Mouse (Mus musculus) kidney, adult 18-20 months (tissue): ENCODE measurements around the gene Kcnd2.

Source experiments
- DNase-seq: peaks from one replicate; pipeline ENCODE4 v3.0.0; 2021

Kcnd2 gene

GRCm38 (mm10) chr6:21424202-21424785, 209.0 kb downstream of the Kcnd2 start:
- no peak for DNase-seq

GRCm38 (mm10) chr6:21431120-21431519, 215.8 kb downstream of the Kcnd2 start:
- no peak for DNase-seq

DNA sequence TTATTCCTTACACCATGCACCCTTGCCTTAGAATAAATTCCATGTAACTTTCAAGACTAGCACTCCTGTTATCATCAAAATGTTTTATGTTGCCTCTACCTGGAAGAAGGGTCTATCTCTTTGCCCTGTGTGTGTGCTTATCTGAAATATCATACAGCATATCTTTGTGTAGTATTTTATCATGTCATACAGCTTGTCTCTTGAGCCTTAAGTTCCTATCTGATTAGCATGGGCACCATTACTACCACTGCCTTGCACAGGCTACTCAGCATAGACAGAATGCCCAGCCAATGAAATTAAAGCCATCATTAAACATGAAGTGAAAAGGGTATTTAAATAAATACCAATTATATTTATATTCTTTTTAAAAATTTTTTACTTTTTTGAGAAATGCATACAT, 249.4 kb downstream of the Kcnd2 start:
- no peak for DNase-seq

DNA sequence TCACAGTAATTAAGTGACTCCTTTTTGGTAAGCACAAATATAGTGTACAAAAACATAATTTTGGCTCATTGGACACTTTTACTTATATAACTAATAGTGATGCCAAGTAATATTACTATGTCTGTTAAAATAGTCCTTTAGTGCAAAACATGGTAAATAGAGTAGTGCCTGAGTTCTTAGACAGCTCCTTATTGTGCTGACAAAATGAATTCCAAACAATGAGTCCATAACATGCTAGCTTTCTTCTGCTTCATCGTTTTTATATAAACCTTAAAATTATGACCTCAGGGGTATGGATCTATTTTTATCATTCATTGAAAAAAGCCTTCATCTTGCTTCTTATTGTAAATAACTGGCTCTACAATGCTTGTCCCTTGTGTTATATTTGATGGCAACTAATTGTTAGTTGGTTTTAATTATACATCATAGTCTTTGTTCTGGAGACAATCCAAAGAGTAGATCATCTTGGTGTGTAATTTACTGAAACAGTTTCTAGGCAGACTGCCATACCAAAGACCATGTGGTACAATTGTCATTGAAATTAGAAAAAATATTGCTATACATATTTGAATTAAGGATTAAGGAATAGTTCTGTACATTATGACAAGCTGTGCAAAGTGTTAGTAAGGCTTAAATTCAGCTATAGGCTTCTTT, 256.7 kb downstream of the Kcnd2 start:
- DNase-seq = no peak

DNA sequence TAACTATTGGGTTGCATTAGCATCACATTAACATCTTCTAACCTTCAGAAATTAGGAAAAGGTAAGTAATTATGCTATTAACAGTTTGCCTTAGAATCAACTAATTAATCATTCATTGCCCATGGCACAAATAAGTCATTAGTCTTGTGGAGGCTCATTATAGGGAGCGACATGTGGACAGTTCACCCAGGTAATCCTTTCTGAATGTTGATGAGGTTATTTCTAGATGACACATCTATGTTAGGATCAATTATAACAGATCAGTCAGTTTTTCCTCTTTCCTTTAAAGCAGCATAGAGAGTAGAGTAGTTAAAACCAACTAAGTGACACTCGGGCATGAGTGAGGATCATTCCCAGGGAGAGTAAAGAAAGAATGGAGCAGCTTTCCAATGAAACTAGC, 267.4 kb downstream of the Kcnd2 start:
- DNase-seq = no peak

DNA sequence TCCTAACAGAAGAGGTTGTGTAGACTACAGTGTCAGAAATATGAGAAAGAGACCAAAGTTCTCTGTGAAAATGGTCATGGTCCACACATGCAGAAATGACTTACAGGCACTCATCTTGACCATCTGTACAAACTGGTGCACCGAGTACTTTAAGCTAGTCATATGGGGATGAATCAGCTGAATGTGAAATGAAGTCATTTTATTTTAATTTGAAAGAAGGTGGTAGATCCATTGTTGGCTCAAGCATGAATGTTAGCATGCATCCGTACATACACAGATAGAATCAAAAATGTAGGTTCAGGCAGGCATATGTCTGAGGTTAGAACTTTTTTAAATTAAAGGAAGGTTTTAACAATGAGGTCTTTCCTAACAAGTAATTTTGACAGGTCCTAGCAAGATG, 273.2 kb downstream of the Kcnd2 start:
- no peak for DNase-seq

GRCm38 (mm10) chr6:21502921-21503320, 287.6 kb downstream of the Kcnd2 start:
- no peak for DNase-seq

GRCm38 (mm10) chr6:21510621-21511239, 295.4 kb downstream of the Kcnd2 start:
- no peak for DNase-seq

- DNase-seq = peak; percentile 30
Measured at GRCm38 (mm10) chr6:21520351-21520750, 305.0 kb downstream of the Kcnd2 start.

DNA sequence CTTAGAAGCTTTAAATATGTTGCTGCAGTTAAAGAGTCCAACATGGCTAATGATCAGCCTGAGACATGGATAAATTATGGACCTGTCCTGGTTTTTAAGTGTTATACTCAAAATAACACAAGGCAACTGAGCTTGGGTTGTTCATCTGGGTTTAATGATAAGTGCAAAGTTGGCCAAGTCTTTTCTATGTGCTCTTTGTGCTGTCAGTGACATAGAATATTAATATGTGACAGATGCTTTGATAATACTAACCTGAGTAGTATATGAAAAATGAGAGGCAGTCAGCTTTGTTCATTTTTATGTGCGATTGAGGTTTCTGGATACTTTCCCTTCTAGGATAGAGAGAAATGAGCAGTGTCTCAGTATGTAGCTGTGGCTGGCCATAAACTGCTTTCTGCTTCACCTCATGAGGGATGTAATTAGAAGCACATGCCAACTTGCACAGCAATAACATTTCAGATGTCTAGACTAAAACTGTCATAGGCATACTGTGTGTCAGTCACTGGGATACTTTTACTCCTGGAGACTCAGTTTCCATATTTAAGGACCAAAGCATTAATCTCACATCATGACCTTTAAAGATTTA, 312.3 kb downstream of the Kcnd2 start:
- DNase-seq = no peak

DNA sequence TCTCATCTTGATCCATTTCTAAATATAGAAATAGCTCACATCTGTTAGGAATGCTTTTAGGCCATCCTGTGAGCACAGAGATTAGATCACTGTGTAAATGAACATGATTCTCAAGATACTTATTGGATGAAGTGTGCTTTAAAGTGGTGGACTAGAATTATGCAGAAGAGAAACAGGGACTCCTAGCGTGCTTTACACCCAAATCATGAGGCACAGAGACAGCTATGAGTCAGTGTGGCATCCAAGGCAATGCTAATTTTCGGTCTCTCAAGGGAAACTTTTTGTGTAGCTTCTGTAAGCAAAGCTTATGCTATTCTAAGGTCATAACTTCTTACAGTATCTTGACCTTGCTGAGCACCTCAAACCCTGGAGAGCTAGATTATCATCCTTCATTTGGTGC, 318.7 kb downstream of the Kcnd2 start:
- no peak for DNase-seq

DNA sequence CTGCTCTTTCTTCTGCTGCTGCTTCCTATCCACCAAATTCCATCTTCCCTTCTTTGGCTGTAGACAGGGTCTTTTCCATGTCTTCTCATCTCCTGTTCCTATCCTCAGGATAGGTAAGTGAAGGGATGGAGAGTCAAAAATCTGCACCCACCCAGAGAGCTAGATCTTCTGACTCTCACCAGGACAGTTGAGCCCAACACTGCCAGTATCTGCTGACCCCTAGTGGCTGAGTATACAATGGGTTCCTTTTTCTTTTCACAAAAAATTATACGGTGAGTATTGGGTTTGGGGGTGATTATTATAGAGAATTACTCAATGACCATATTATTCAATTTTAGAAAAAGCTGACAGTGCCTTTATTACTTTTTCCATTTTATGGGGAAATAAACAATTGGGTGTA, 319.5 kb downstream of the Kcnd2 start:
- DNase-seq = peak; percentile 6

GRCm38 (mm10) chr6:21551501-21551900, 336.2 kb downstream of the Kcnd2 start:
- no peak for DNase-seq

GRCm38 (mm10) chr6:21570964-21571363, 355.7 kb downstream of the Kcnd2 start:
- no peak for DNase-seq

GRCm38 (mm10) chr6:21590156-21590555, 374.9 kb downstream of the Kcnd2 start:
- no peak for DNase-seq

DNA sequence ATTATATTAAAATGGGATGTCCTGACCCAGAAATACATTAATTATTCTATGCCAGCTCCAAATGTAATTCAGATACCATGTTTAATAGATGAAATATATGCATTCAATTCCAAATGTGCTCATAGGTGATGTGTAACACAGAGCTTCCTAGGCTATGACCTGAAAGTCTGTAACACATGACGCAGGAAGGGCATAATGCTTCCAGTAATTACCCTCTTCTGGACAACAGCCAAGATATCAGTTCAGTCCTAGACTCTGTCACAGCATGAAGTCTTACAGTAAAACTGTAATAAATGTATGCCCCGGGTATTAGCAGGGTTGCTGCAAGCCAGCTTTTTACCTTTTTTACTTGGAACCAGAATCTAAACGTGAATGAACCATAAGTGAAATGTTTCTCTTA, 382.1 kb downstream of the Kcnd2 start:
- no peak for DNase-seq

DNA sequence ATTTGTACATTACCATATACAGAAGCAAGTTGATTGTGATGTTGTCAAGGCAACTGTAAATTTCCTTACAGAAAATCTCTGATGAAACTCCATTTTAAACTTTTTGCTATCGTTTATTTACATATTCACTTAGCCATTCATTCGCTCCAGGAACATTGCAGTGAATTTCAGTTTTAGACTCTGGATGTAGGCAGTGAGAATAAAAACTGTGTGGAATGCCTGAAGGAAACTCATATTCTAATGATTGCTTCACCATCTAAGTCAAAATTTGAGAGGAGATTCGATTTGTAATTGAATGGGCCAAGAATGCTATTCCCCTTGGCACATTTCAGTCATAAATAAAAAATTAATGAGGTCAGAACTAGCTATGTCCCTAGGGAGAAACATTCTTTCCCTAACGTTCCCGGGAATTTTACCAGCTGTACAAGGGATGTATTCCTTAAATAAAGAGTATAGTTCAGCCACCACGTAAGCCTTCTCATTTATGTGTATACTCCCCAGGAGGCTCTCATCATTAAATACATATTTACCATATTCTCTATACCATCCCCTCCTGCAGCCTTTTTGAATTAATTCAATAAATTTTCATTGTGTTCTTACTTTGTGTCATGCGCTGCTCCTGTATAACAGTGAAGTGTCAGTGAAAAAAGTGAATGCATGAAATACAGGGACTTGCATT, 394.2 kb downstream of the Kcnd2 start:
- no peak for DNase-seq

DNA sequence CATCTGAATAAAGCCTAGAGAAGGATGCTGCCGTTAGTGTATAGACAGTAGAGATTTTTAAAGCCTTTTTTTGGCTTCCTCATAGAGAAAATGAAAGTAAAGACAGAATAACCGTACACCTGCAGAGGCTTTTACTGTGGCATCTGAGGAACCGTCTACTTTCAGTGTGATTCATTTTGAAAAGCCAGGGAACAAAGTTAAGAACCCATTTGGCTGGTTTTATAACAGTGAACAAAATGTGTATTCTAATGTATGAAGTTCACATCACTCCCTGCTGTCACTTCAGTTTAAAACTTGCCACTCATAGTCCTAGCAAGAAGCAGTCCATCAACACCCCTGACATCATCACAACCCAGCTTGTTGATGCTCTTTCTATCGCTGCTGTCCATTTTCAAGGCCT, 414.7 kb downstream of the Kcnd2 start:
- no peak for DNase-seq

GRCm38 (mm10) chr6:21655681-21656080, 440.4 kb downstream of the Kcnd2 start:
- no peak for DNase-seq

GRCm38 (mm10) chr6:21664135-21664534, 448.8 kb downstream of the Kcnd2 start:
- no peak for DNase-seq

DNA sequence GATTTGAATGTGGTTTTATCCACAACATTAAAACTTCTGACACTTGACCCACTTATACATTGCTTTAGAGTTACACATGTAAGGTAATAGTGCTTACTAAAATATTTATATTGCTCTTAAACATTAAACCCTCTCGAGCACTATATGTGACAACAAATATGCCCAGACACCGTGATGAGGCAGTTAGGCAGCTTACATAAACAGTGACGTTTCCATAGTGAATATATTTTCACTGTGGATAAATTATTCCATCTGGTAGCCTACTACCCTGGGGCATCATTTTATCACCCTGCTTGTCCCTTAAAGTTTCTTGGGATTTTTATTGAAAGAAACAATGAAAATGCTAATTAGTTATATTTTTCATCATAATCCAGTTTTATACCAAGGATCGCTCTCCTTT, 449.3 kb downstream of the Kcnd2 start:
- DNase-seq = no peak

GRCm38 (mm10) chr6:21684252-21684651, 468.9 kb downstream of the Kcnd2 start:
- no peak for DNase-seq

GRCm38 (mm10) chr6:21686388-21686787, 471.1 kb downstream of the Kcnd2 start:
- no peak for DNase-seq
